Comparison of ENCODE assay signal across 8 mouse cellular contexts in the genomic region with DNA sequence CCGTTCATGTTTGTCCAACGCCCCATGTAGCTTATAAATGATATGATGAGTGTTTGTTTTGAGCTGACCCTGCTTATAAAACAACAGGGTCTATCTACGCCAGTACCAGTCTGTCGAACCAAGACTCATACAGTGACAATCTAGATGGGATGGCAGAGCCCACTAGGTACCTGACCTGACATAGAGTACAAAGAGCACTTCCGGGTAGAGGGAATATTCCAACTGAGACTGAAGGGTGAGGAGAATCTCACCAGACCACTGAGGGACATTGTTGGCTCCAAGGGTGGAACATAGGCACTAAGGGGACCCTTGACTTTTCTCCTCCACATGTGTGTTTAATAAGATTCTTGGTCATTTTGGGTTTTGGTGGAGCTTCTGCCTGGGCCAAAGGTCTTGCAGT. TPM values are rescaled to one million over a fixed set of nuclear protein-coding genes. Genes with fewer than 3 reads are reported as not detected.
DNase-seq lines count a peak whose midpoint lies in the region; ATAC-seq and TF ChIP-seq lines count a peak whose summit lies in the region.

No protein-coding gene starts in this region.

- H3K9ac ChIP-seq in limb, embryonic 12.5 days (replicated peaks) = peak overlapping the region; percentile 73
- H3K9ac ChIP-seq in stomach, embryonic 14.5 days (replicated peaks; ENCODE audit: low read depth, low read length) = peak overlapping the region; percentile 63

- ATAC-seq in limb, embryonic 12.5 days (ENCODE audit: insufficient number of reproducible peaks, insufficient read depth, low FRiP score, low TSS enrichment, low read depth) = no peak
- no peak for ATAC-seq in stomach, embryonic 14.5 days (ENCODE audit: insufficient number of reproducible peaks, insufficient read depth, low FRiP score, low read depth)

- peak; percentile 11 for DNase-seq in embryo, embryonic 10.5 days (ENCODE audit: low spot score)
- no peak for DNase-seq in embryo, embryonic 11 days
- no peak for DNase-seq in spleen, adult 2 months (ENCODE audit: low read depth in 1 of 2, low spot score in 2 of 2)
- DNase-seq in spleen, adult 12 weeks (ENCODE audit: low spot score) = no peak
- no peak for DNase-seq in gastrocnemius, postnatal 36 days
- DNase-seq in adrenal gland, postnatal 25 days = no peak

- no peak for TF ChIP-seq POLR2A in spleen, adult 2 months (IDR thresholded peaks at IDR 0.05; ENCODE audit: low read depth, low read length)

- peak overlapping the region; percentile 78; the same call in 1 of the 2 replicates for H3K27ac ChIP-seq in spleen, adult 2 months (ENCODE audit: insufficient read depth, low read length)
- no peak overlapping the region; the same call in 1 of the 2 replicates for H3K27ac ChIP-seq in limb, embryonic 12.5 days
- H3K27ac ChIP-seq in stomach, embryonic 14.5 days (ENCODE audit: low read length) = no peak overlapping the region

- intact Hi-C loops in gastrocnemius, postnatal 36 days (cut with DNase I) = no loop called here

- no peaks in the 10 kb centered on the region for H3K9me3 ChIP-seq in limb, embryonic 12.5 days
- no peaks in the 10 kb centered on the region for H3K9me3 ChIP-seq in stomach, embryonic 14.5 days (ENCODE audit: control insufficient read depth, low read depth, low read length)

- TF ChIP-seq CTCF in spleen, adult 2 months (IDR thresholded peaks at IDR 0.05; ENCODE audit: extremely low read depth, insufficient read depth, insufficient read length, insufficient replicate concordance) = no peak

- H3K4me2 ChIP-seq in limb, embryonic 12.5 days = peak overlapping the region; percentile 84
- H3K4me2 ChIP-seq in stomach, embryonic 14.5 days (replicated peaks; ENCODE audit: low read depth, low read length) = peak overlapping the region; percentile 81

- H3K4me1 ChIP-seq in spleen, adult 2 months (ENCODE audit: control insufficient read depth, insufficient read depth, insufficient read length) = peaks cover 3% of the 10 kb centered on the region; the same call in 1 of the 2 replicates
- H3K4me1 ChIP-seq in limb, embryonic 12.5 days (replicated peaks) = peaks cover 15% of the 10 kb centered on the region
- H3K4me1 ChIP-seq in stomach, embryonic 14.5 days (ENCODE audit: control insufficient read depth, insufficient read depth, low read length) = peaks cover 9% of the 10 kb centered on the region; the same call in 1 of the 2 replicates

- WGBS in spleen, adult 2 months = 23% methylated on average over 5 of the region's 5 CpGs
- 50% methylated on average over 5 of the region's 5 CpGs for WGBS in limb, embryonic 12.5 days
- WGBS in stomach, embryonic 14.5 days = 35% methylated on average over 5 of the region's 5 CpGs

- no peaks in the 10 kb centered on the region for H3K36me3 ChIP-seq in spleen, adult 2 months (ENCODE audit: control insufficient read depth, insufficient read depth, low read length)
- peaks cover 39% of the 10 kb centered on the region for H3K36me3 ChIP-seq in limb, embryonic 12.5 days
- H3K36me3 ChIP-seq in stomach, embryonic 14.5 days (ENCODE audit: control insufficient read depth, insufficient read depth, low read length) = no peaks in the 10 kb centered on the region

- peak overlapping the region; percentile 70 for H3K4me3 ChIP-seq in spleen, adult 2 months (ENCODE audit: extremely low read depth, insufficient read depth, insufficient read length)
- peak overlapping the region; percentile 64 for H3K4me3 ChIP-seq in limb, embryonic 12.5 days (replicated peaks)
- H3K4me3 ChIP-seq in stomach, embryonic 14.5 days (ENCODE audit: low read depth, low read length) = peak overlapping the region; percentile 68

- H3K27me3 ChIP-seq in spleen, adult 2 months (ENCODE audit: control insufficient read depth, insufficient read depth, low read length) = no peaks in the 10 kb centered on the region
- H3K27me3 ChIP-seq in limb, embryonic 12.5 days = no peaks in the 10 kb centered on the region
- no peaks in the 10 kb centered on the region for H3K27me3 ChIP-seq in stomach, embryonic 14.5 days (ENCODE audit: control insufficient read depth, insufficient read depth, low read length)

RNA-seq across cellular contexts. Expression of a gene that starts 1.3 kb away (rescaled TPM):
- polyA plus RNA-seq in spleen, adult 2 months (2012; rRNA removed) = 14.7 and 17.7 TPM in 2 replicates
- 38.7 and 39.5 TPM in 2 replicates for polyA plus RNA-seq in limb, embryonic 12.5 days (2016; fragmentation: Nextera tagmentation; extraction: Ambion mirVana)
- polyA plus RNA-seq in stomach, embryonic 14.5 days (2014; fragmentation: Nextera tagmentation; extraction: Ambion mirVana) = 37.1 and 42.9 TPM in 2 replicates
- total RNA-seq in gastrocnemius, postnatal 36 days (2021) = 10 to 100 TPM; 36.9 to 39.9 TPM
- 26.9 and 30.6 TPM in 2 replicates for total RNA-seq in adrenal gland, postnatal 25 days (2021)

RNA-seq across cellular contexts. Expression of a gene that starts 17.1 kb away (rescaled TPM):
- polyA plus RNA-seq in spleen, adult 2 months (2012; rRNA removed) = 6.5 and 9.3 TPM in 2 replicates
- 4.4 and 5.7 TPM in 2 replicates for polyA plus RNA-seq in limb, embryonic 12.5 days (2016; fragmentation: Nextera tagmentation; extraction: Ambion mirVana)
- polyA plus RNA-seq in stomach, embryonic 14.5 days (2014; fragmentation: Nextera tagmentation; extraction: Ambion mirVana) = 1.4 and 2.0 TPM in 2 replicates
- total RNA-seq in gastrocnemius, postnatal 36 days (2021) = 1 to 10 TPM; 2.2 to 2.6 TPM
- 6.2 and 7.5 TPM in 2 replicates for total RNA-seq in adrenal gland, postnatal 25 days (2021)

RNA-seq across cellular contexts. Expression of a gene that starts 42.2 kb away (rescaled TPM):
- 335 and 437 TPM in 2 replicates for polyA plus RNA-seq in spleen, adult 2 months (2012; rRNA removed)
- 66.4 and 68.8 TPM in 2 replicates for polyA plus RNA-seq in limb, embryonic 12.5 days (2016; fragmentation: Nextera tagmentation; extraction: Ambion mirVana)
- 48.1 and 64.9 TPM in 2 replicates for polyA plus RNA-seq in stomach, embryonic 14.5 days (2014; fragmentation: Nextera tagmentation; extraction: Ambion mirVana)
- 10 to 100 TPM; 15.9 to 20.6 TPM for total RNA-seq in gastrocnemius, postnatal 36 days (2021)
- 47.4 and 61.4 TPM in 2 replicates for total RNA-seq in adrenal gland, postnatal 25 days (2021)

RNA-seq across cellular contexts. Expression of a gene that starts 50.5 kb away (rescaled TPM):
- polyA plus RNA-seq in spleen, adult 2 months (2012; rRNA removed) = 2.1 and 3.3 TPM in 2 replicates
- polyA plus RNA-seq in limb, embryonic 12.5 days (2016; fragmentation: Nextera tagmentation; extraction: Ambion mirVana) = not detected in 2 replicates
- polyA plus RNA-seq in stomach, embryonic 14.5 days (2014; fragmentation: Nextera tagmentation; extraction: Ambion mirVana) = 0.15 TPM in 1 of 2 replicates, not detected in the other
- under 1 TPM in 1 of 2 experiments, not detected in 1; 0.35 TPM for total RNA-seq in gastrocnemius, postnatal 36 days (2021)
- not detected in 2 replicates for total RNA-seq in adrenal gland, postnatal 25 days (2021)

RNA-seq across cellular contexts. Expression of a gene that starts 53.0 kb away (rescaled TPM):
- polyA plus RNA-seq in spleen, adult 2 months (2012; rRNA removed) = 7.7 and 9.1 TPM in 2 replicates
- polyA plus RNA-seq in limb, embryonic 12.5 days (2016; fragmentation: Nextera tagmentation; extraction: Ambion mirVana) = 12.4 and 12.8 TPM in 2 replicates
- 11.7 and 13.9 TPM in 2 replicates for polyA plus RNA-seq in stomach, embryonic 14.5 days (2014; fragmentation: Nextera tagmentation; extraction: Ambion mirVana)
- 1,000 to 10,000 TPM in 1 of 2 experiments, 100 to 1,000 TPM in 1; 974 to 1,054 TPM for total RNA-seq in gastrocnemius, postnatal 36 days (2021)
- total RNA-seq in adrenal gland, postnatal 25 days (2021) = 2.5 and 5.3 TPM in 2 replicates
